Mouse (Mus musculus) intestine, embryonic 14.5 days (tissue): ENCODE results near the gene Pgpep1. TPM values are rescaled to one million over a fixed set of nuclear protein-coding genes. Genes with fewer than 3 reads are reported as not detected.
A peak's percentile ranks its signal among the peaks of the same experiment; 100 is the strongest.

ENCODE experiments used
- ATAC-seq: fragments of 200-750 bp; cut with Nextera tagmentation; replicated peaks from 2 replicates; pipeline ENCODE4 v1.8.0; 2017; ENCODE audit warnings: low read depth, moderate number of reproducible peaks, moderate TSS enrichment, moderate library complexity; ENCODE audit not compliant: low FRiP score, low TSS enrichment
- DNase-seq: peaks from one replicate; pipeline ENCODE4 v3.0.0-alpha.2; 2018; ENCODE audit warnings: low spot score
- H3K27ac ChIP-seq: fragments of 300-500 bp; sonication (generic); 2 replicates; pipeline ENCODE4 v1.5.1; 2014; ENCODE audit warnings: low read depth, mild to moderate bottlenecking, control low read depth
- H3K27me3 ChIP-seq: fragments of 300-500 bp; sonication (generic); replicated peaks from 2 replicates; pipeline ENCODE4 v1.6.1; 2014; ENCODE audit warnings: low read length, control low read depth; ENCODE audit not compliant: control insufficient read depth, insufficient read depth
- H3K36me3 ChIP-seq: fragments of 300-500 bp; sonication (generic); 2 replicates; pipeline ENCODE4 v1.6.1; 2014; ENCODE audit warnings: low read length, control low read depth; ENCODE audit not compliant: control insufficient read depth, insufficient read depth
- H3K4me1 ChIP-seq: fragments of 300-500 bp; sonication (generic); replicated peaks from 2 replicates; pipeline ENCODE4 v1.6.1; 2014; ENCODE audit warnings: low read length, control low read depth, mixed read lengths; ENCODE audit not compliant: control insufficient read depth, insufficient read depth
- H3K4me2 ChIP-seq: fragments of 300-500 bp; sonication (generic); 2 replicates; pipeline ENCODE4 v1.6.1; 2014; ENCODE audit warnings: low read length
- H3K4me3 ChIP-seq: fragments of 300-500 bp; sonication (generic); 2 replicates; pipeline ENCODE4 v1.5.1; 2014; ENCODE audit warnings: low read depth, low read length, control low read depth, mixed read lengths
- H3K9ac ChIP-seq: fragments of 300-500 bp; sonication (generic); 2 replicates; pipeline ENCODE4 v1.6.1; 2014; ENCODE audit warnings: mild to moderate bottlenecking, low read length
- H3K9me3 ChIP-seq: fragments of 300-500 bp; sonication (generic); 2 replicates; pipeline ENCODE4 v1.6.1; 2016; ENCODE audit warnings: low read length, control low read depth; ENCODE audit not compliant: control insufficient read depth
- WGBS: fragments of 180-500 bp; shearing (Covaris S2); extraction: QIAGEN DNeasy Blood & Tissue Kit; methylation state at CpG from one replicate; pipeline ENCODE4 v1.1.7; 2014; 5-methylcytosine and 5-hydroxymethylcytosine counted together
- polyA plus RNA-seq: library from polyadenylated mRNA; unstranded; fragments of >200 nt; fragmentation: Nextera tagmentation; extraction: Ambion mirVana; gene quantifications from 2 replicates; pipeline ENCODE4 v1.2.1, GENCODE M21; 2014

Gene Pgpep1
- polyA plus RNA-seq, 1 experiment from 2014 or later = 65.9 TPM

DNA sequence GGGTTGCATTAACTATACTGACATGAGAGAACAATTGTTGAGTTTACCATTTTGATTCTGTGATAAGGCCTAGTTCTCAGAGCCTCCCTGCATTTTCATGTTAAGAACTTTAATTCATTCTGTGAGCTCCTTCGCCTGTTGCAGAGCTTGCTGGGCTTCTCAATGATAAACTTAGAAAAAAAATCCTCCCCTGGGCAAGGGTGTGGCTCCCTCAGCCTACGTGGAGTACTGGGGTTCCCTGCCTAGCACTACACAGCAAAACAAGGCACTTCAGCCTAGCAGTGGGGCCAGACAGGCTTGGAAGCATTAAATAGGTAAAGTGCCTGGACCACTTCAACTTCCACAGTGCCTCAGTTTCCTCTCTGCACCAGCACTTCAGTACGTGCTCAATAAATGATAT, 21.2 kb upstream of the Pgpep1 start:
- Histone ChIP-seq H3K9me3 (no peaks in the 10 kb centered on the region), H3K27ac (no peak overlapping the region), H3K4me3 (no peak overlapping the region), H3K9ac (no peak overlapping the region), H3K36me3 (peaks cover 35% of the 10 kb centered on the region), H3K4me2 (no peak overlapping the region), H3K27me3 (no peaks in the 10 kb centered on the region), H3K4me1 (peaks cover 9% of the 10 kb centered on the region)
- DNase-seq (no peak), ATAC-seq (no peak)
- WGBS = 76% methylated on average over 3 of the region's 3 CpGs

DNA sequence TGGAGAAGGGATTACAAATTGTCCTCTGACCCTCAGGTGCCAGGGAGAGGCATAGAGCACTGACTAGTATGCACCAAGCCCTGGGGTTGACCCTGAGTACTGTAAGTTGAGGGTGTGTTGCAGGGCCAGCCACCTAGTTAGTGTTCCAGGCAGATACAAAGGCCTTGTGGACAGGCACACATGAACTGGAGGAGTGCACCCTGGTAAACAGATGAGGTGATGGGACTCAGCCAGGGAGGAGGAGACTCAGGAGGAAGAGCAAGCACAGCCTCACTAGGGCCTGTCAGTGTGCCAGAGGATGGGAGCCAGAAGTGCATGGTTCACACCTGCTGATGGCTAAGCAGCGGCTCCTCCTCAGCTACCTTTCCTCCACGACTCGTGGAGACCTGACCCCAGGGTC, 19.9 kb upstream of the Pgpep1 start:
- Histone ChIP-seq H3K27ac (no peak overlapping the region), H3K9ac (no peak overlapping the region)
- no peak for ATAC-seq

DNA sequence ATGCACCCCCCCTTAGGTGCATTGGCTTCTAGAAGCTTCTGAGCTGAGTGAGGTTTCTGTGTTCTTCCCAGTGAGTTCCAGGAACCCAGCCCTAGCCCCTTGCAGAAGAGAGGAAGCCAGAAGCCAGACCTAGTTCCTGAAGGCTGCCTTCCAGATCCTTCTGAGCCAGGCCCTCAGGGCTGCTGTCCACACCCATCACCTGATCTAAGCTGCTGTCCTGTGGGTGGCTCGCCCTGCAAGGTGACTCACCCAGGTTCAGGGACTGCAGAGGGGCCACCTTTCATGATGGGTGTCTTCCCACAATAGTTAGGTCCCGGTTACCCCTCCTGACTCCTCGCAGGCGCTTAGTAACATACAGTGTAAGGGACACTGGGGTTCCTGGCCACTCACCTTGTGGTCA, 19.2 kb upstream of the Pgpep1 start:
- Histone ChIP-seq H3K36me3 (peaks cover 38% of the 10 kb centered on the region), H3K4me1 (peaks cover 16% of the 10 kb centered on the region), H3K9ac (no peak overlapping the region), H3K27me3 (no peaks in the 10 kb centered on the region), H3K4me3 (no peak overlapping the region), H3K9me3 (no peaks in the 10 kb centered on the region), H3K4me2 (no peak overlapping the region), H3K27ac (peak overlapping the region; percentile 22; the same call in 1 of the 2 replicates)
- no peak for ATAC-seq
- WGBS = 90% methylated on average over 4 of the region's 4 CpGs
- DNase-seq = no peak

More for the DNA sequence above, 19.9 kb upstream of the Pgpep1 start:
- no peaks in the 10 kb centered on the region for H3K9me3 ChIP-seq
- peaks cover 38% of the 10 kb centered on the region for H3K36me3 ChIP-seq
- WGBS = 64% methylated on average over 3 of the region's 3 CpGs
- H3K4me1 ChIP-seq = peaks cover 9% of the 10 kb centered on the region
- H3K4me2 ChIP-seq = no peak overlapping the region
- no peak for DNase-seq
- no peaks in the 10 kb centered on the region for H3K27me3 ChIP-seq
- no peak overlapping the region for H3K4me3 ChIP-seq

DNA sequence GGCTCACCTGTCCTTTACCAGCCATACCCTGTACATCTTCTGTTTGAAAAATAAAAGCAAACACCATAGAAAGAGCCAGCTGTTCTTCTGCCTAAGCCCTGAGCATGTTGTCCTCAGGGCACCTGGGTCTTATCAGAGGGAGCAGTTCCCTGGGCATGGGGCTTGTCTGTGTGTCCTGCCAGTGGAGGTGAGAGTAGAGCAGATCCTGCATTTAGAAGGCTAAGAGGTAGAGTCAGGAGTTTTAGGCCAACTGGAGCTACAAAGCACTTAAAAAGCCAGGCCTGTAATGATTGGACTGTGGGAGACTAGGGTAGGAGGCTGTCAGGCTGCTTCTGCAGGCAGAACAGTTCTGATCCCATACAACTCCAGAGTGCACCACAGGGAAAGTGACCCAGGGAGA, 18.5 kb upstream of the Pgpep1 start:
- DNase-seq (no peak), ATAC-seq (no peak)
- no peak overlapping the region for H3K27ac ChIP-seq

DNA sequence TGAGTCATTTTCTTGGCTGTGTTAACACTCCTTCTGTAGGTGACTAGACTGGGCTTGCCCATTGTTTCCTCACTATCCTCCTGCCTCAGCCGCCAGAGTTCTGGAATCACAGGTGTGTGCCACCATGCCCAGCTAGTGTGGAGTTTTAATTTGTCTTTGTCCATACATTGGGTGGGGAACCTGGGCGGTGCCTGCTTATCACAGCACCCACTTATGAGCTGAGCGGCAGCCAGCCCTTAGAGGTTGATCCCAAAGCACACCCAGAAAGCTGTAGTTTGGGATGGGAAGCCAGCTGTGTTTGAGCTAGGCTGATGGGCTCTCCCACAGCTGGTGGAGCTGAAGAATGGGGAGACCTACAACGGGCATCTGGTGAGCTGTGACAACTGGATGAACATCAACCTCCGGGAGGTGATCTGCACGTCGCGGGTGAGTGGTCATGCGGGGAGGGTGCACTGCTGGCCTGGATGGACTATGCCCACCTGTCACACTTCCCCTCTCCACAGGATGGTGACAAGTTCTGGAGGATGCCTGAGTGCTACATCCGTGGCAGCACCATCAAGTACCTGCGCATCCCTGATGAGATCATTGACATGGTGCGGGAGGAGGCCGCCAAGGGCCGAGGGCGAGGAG, 17.4 kb upstream of the Pgpep1 start:
- 93% methylated on average over 15 of the region's 15 CpGs for WGBS
- Histone ChIP-seq H3K4me2 (no peak overlapping the region), H3K4me1 (peaks cover 22% of the 10 kb centered on the region), H3K9ac (no peak overlapping the region), H3K36me3 (peaks cover 38% of the 10 kb centered on the region), H3K27me3 (no peaks in the 10 kb centered on the region), H3K9me3 (no peaks in the 10 kb centered on the region), H3K27ac (no peak overlapping the region), H3K4me3 (no peak overlapping the region)
- DNase-seq (no peak), ATAC-seq (no peak)

More for the DNA sequence above, 18.5 kb upstream of the Pgpep1 start:
- no peaks in the 10 kb centered on the region for H3K27me3 ChIP-seq
- H3K4me2 ChIP-seq = no peak overlapping the region
- no peak overlapping the region for H3K4me3 ChIP-seq
- H3K9me3 ChIP-seq = no peaks in the 10 kb centered on the region
- H3K9ac ChIP-seq = no peak overlapping the region
- H3K36me3 ChIP-seq = peaks cover 38% of the 10 kb centered on the region
- peaks cover 21% of the 10 kb centered on the region for H3K4me1 ChIP-seq

DNA sequence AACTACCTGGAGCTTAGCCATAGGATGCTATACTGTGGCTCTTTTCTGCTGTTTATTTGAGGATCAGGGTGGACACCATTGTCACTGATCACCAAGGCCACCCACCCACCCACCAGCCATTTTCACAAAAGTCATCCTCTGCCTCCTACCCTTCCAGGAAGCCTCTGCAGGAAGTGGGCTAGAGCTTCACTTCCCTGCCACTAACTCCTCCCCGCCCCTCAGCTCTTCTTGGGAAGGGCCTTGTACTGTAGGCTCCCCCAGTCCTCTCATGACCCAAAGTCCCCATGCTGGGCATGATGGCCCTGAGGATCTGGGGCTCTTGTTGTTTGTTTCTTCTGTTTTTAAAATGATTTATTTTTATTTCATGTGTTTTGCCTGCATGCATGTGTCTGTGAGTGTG, 15.1 kb upstream of the Pgpep1 start:
- Histone ChIP-seq H3K4me2 (no peak overlapping the region), H3K36me3 (peaks cover 36% of the 10 kb centered on the region), H3K27ac (0 out of 2 replicates have a peak overlapping the region, but pooled peaks have one; percentile 14), H3K4me3 (no peak overlapping the region), H3K9ac (no peak overlapping the region), H3K9me3 (no peaks in the 10 kb centered on the region), H3K27me3 (no peaks in the 10 kb centered on the region), H3K4me1 (peaks cover 19% of the 10 kb centered on the region)
- DNase-seq = no peak
- 89% methylated on average over 1 of the region's 1 CpGs for WGBS
- ATAC-seq = no peak

DNA sequence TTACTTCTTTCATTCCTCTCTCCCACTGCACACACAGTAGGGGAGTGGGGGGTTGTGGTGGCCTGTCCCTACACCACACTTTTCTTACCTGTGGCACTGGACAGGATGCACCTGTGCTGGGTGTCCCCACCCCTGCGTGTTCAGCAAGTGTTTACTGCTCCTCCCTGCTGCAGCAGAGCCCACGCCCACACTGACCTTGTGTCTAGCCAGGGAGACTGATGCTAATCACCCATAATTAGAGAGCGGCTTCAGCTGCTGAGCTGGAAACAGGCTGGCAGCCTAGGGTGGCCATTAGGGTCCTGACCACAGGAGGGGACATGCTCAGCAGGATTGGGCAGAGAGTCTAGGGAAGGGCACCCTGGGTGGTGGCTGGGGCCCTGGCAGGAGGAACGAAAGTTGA, 14.5 kb upstream of the Pgpep1 start:
- Histone ChIP-seq H3K4me3 (no peak overlapping the region), H3K4me2 (peak overlapping the region; percentile 73; the same call in 1 of the 2 replicates), H3K27me3 (no peaks in the 10 kb centered on the region), H3K4me1 (peaks cover 19% of the 10 kb centered on the region), H3K9me3 (no peaks in the 10 kb centered on the region), H3K27ac (0 out of 2 replicates have a peak overlapping the region, but pooled peaks have one; percentile 14), H3K9ac (no peak overlapping the region), H3K36me3 (peaks cover 31% of the 10 kb centered on the region)
- ATAC-seq = no peak
- WGBS = 64% methylated on average over 4 of the region's 4 CpGs
- no peak for DNase-seq

DNA sequence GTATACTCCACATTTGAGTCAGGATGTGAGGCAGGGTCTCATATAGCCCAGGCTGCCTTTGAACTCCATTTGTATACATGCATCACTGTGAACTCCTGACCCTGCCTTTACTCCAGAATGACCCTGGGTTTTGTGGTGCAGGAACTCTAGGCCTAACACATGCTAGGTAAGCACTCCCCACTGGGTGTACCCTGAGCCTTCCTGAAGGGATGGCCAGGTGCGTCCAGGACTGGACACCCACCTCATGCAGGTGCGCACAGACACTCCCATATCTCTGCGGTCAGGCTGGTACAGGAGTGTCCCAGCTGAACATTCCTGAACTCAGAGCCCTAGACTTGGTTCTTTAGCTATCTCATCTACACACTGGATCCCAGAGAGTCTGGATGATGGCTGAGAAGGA, 13.9 kb upstream of the Pgpep1 start:
- Histone ChIP-seq H3K4me1 (peaks cover 19% of the 10 kb centered on the region), H3K27ac (peak overlapping the region; percentile 93), H3K4me2 (peak overlapping the region; percentile 73), H3K36me3 (peaks cover 25% of the 10 kb centered on the region), H3K27me3 (no peaks in the 10 kb centered on the region), H3K9me3 (no peaks in the 10 kb centered on the region), H3K4me3 (peak overlapping the region; percentile 53), H3K9ac (peak overlapping the region; percentile 66)
- ATAC-seq (no peak), DNase-seq (no peak)
- WGBS = 67% methylated on average over 3 of the region's 3 CpGs
